Mouse (Mus musculus): Measurements from ENCODE around the gene Rnaseh2a. TPM values are rescaled to one million over a fixed set of nuclear protein-coding genes. Genes with fewer than 3 reads are reported as not detected.

Gene Rnaseh2a
- total RNA-seq (2012; rRNA removed) (105 TPM in 2 replicates), polyA plus RNA-seq (2012; ENCODE audit: insufficient read depth in 1 of 2, insufficient read length in 2 of 2, low read depth in 1 of 2, low replicate concordance in 2 of 2, missing spikeins in 1 of 2) (100 to 1,000 TPM in 1 of 2 experiments, not detected in 1; 109 TPM)

GRCm38 (mm10) chr8:84969241-84970134 is at the start of gene Rnaseh2a, which contains the start of the genes Gm49661 and Prdx2:
Gene Rnaseh2a, minus strand, starts transcription at chr8:84969767.
Gene Gm49661, minus strand, starts transcription at chr8:84969433.
Gene Prdx2, plus strand, starts transcription at chr8:84969587.
- DNase-seq (ENCODE audit: low read depth, low spot score) = peak; percentile 83
- H3K9me3 ChIP-seq (replicated peaks; ENCODE audit: insufficient read depth, low read length) = no peaks in the 10 kb centered on the region
- peaks cover 7 to 42% of the 10 kb centered on the region in 2 experiments for H3K4me1 ChIP-seq (ENCODE audit: control insufficient read depth in 1 of 2, insufficient read depth in 2 of 2, low read length in 2 of 2)
- H3K27me3 ChIP-seq (ENCODE audit: control insufficient read depth in 1 of 2, insufficient read depth in 2 of 2, low read length in 2 of 2) = no peaks in the 10 kb centered on the region
- H3K79me2 ChIP-seq (ENCODE audit: control insufficient read depth, insufficient read depth, low read length, poor library complexity) = peaks cover 22% of the 10 kb centered on the region
- H3K4me3 ChIP-seq (ENCODE audit: control insufficient read depth in 1 of 2, insufficient read depth in 1 of 2, low read depth in 2 of 2, low read length in 2 of 2) = peak within 1 kb of the TSS; percentile 65 to 73
- H3K9ac ChIP-seq (ENCODE audit: control insufficient read depth, low read depth, low read length, poor library complexity, severe bottlenecking) = peak within 1 kb of the TSS; percentile 91
- H3K36me3 ChIP-seq (ENCODE audit: control insufficient read depth in 1 of 2, insufficient read depth in 2 of 2, low read length in 2 of 2) = peaks cover 4 to 35% of the 10 kb centered on the region in 2 experiments; a peak in 3 of 4 replicates
- peak within 1 kb of the TSS; percentile 84 for H3K27ac ChIP-seq (ENCODE audit: control insufficient read depth, low read depth, low read length)
- TF ChIP-seq POLR2AphosphoS5 (IDR thresholded peaks at IDR 0.05; ENCODE audit: borderline replicate concordance, low read depth, low read length) = no peak
- no peak for TF ChIP-seq GABPA (IDR thresholded peaks at IDR 0.05; ENCODE audit: low read depth, low read length)
- TF ChIP-seq SMC3 (IDR thresholded peaks at IDR 0.05; ENCODE audit: low read depth, low read length) = no peak
- no peak for TF ChIP-seq CTCF (IDR thresholded peaks at IDR 0.05 in 2 of 3, conservative IDR thresholded peaks at IDR 0.05 in 1 of 3; ENCODE audit: control insufficient read depth in 1 of 3, insufficient read depth in 1 of 3, low read depth in 2 of 3, low read length in 3 of 3, poor library complexity in 1 of 3, severe bottlenecking in 1 of 3)
- TF ChIP-seq MEF2A (IDR thresholded peaks at IDR 0.05; ENCODE audit: extremely low read depth, insufficient replicate concordance, low read depth, low read length, poor library complexity, severe bottlenecking) = no peak
- TF ChIP-seq ZMIZ1 (IDR thresholded peaks at IDR 0.05; ENCODE audit: low read depth, low read length) = peak; percentile 89; the same call in 1 of the 2 replicates
- no peak for TF ChIP-seq ZNF384 (IDR thresholded peaks at IDR 0.05; ENCODE audit: low read depth, low read length)
- no peak for TF ChIP-seq E2F4 (IDR thresholded peaks at IDR 0.05; ENCODE audit: borderline replicate concordance, low read depth, low read length)
- TF ChIP-seq MXI1 (IDR thresholded peaks at IDR 0.05; ENCODE audit: low read depth, low read length) = peak; percentile 81
- TF ChIP-seq CHD2 (IDR thresholded peaks at IDR 0.05; ENCODE audit: low read length) = no peak
- TF ChIP-seq TCF12 (IDR thresholded peaks at IDR 0.05; ENCODE audit: low read depth, low read length) = peak; percentile 44
- TF ChIP-seq ETS1 (IDR thresholded peaks at IDR 0.05; ENCODE audit: low read depth, low read length) = peak; percentile 6; the same call in 1 of the 2 replicates
- no peak for TF ChIP-seq ZC3H11A (IDR thresholded peaks at IDR 0.05; ENCODE audit: low read depth, low read length)
- no peak for TF ChIP-seq RCOR1 (IDR thresholded peaks at IDR 0.05; ENCODE audit: low read depth, low read length)
- peak; percentile 63 to 94; a peak in 3 of 4 replicates for TF ChIP-seq POLR2A (IDR thresholded peaks at IDR 0.05; ENCODE audit: control insufficient read depth in 1 of 2, insufficient read depth in 1 of 2, low read depth in 1 of 2, low read length in 2 of 2, poor library complexity in 1 of 2)
- no peak for TF ChIP-seq GATA1 (IDR thresholded peaks at IDR 0.05; ENCODE audit: low read depth, low read length)
- peak; percentile 81 for TF ChIP-seq POLR2AphosphoS2 (IDR thresholded peaks at IDR 0.05; ENCODE audit: low read length)
- peak; percentile 72 for TF ChIP-seq SIN3A (IDR thresholded peaks at IDR 0.05; ENCODE audit: low read length)
- no peak for TF ChIP-seq RAD21 (IDR thresholded peaks at IDR 0.05; ENCODE audit: low read depth, low read length)
- TF ChIP-seq MYB (IDR thresholded peaks at IDR 0.05; ENCODE audit: low read depth, low read length) = no peak
- no peak for TF ChIP-seq USF2 (IDR thresholded peaks at IDR 0.05; ENCODE audit: borderline replicate concordance in 1 of 2, insufficient read depth in 1 of 2, low read depth in 1 of 2, low read length in 2 of 2)
- peak; percentile 80 for TF ChIP-seq MAX (IDR thresholded peaks at IDR 0.05; ENCODE audit: low read length)
- TF ChIP-seq BHLHE40 (IDR thresholded peaks at IDR 0.05; ENCODE audit: borderline replicate concordance, low read depth, low read length) = no peak
- TF ChIP-seq MAZ (IDR thresholded peaks at IDR 0.05; ENCODE audit: low read depth, low read length) = peak; percentile 85
- TF ChIP-seq MAFK (IDR thresholded peaks at IDR 0.05; ENCODE audit: borderline replicate concordance, low read depth, low read length) = no peak
- TF ChIP-seq TBP (IDR thresholded peaks at IDR 0.05; ENCODE audit: low read depth, low read length) = peak; percentile 91
- TF ChIP-seq UBTF (IDR thresholded peaks at IDR 0.05; ENCODE audit: borderline replicate concordance, insufficient read depth, low read depth, low read length) = no peak
- 0 out of 2 replicates have a peak, but pooled peaks have one; percentile 13 for TF ChIP-seq NRF1 (IDR thresholded peaks at IDR 0.05; ENCODE audit: insufficient read depth, low read depth, low read length, poor library complexity, severe bottlenecking)
- TF ChIP-seq MYC (IDR thresholded peaks at IDR 0.05; ENCODE audit: low read depth, low read length) = peak; percentile 90
- no peak for TF ChIP-seq ELF1 (IDR thresholded peaks at IDR 0.05; ENCODE audit: low read depth, low read length)
- TF ChIP-seq KAT2A (conservative IDR thresholded peaks at IDR 0.05; ENCODE audit: low read depth, low read length) = peak; percentile 47; the same call in 1 of the 2 replicates
- no peak for TF ChIP-seq ZKSCAN1 (IDR thresholded peaks at IDR 0.05; ENCODE audit: low read depth, low read length)
- TF ChIP-seq JUND (IDR thresholded peaks at IDR 0.05; ENCODE audit: low read depth, low read length) = no peak
- TF ChIP-seq EP300 (IDR thresholded peaks at IDR 0.05; ENCODE audit: low read depth in 1 of 2, low read length in 2 of 2) = peak in 1 of 2 experiments; percentile 17; a peak in 1 of 4 replicates

All from MEL (cell line).